Mouse (Mus musculus) limb, embryonic 11.5 days (tissue): Measurements from ENCODE around the gene Zmiz1. TPM values are rescaled to one million over a fixed set of nuclear protein-coding genes. Genes with fewer than 3 reads are reported as not detected.

Experiments used
- ATAC-seq: fragments of 200-750 bp; cut with Nextera tagmentation; 2 replicates; pipeline ENCODE4 v1.8.0; 2017; ENCODE audit warnings: low read depth; ENCODE audit not compliant: insufficient number of reproducible peaks, low FRiP score, low TSS enrichment
- DNase-seq: peaks from one replicate; pipeline ENCODE4 v3.0.0-alpha.2; 2015; ENCODE audit warnings: low spot score
- H3K27ac ChIP-seq: fragments of 300-500 bp; sonication (generic); replicated peaks from 2 replicates; pipeline ENCODE4 v1.5.1; 2014; ENCODE audit warnings: low read depth, mild to moderate bottlenecking, low read length
- H3K27me3 ChIP-seq: fragments of 300-500 bp; sonication (generic); 2 replicates; pipeline ENCODE4 v1.6.1; 2014; ENCODE audit warnings: mild to moderate bottlenecking, low read length, mixed read lengths; ENCODE audit not compliant: control insufficient read depth, insufficient read depth
- H3K36me3 ChIP-seq: fragments of 300-500 bp; sonication (generic); 2 replicates; pipeline ENCODE4 v1.6.1; 2014; ENCODE audit warnings: mild to moderate bottlenecking, low read length, moderate library complexity, mixed read lengths; ENCODE audit not compliant: control insufficient read depth, insufficient read depth
- H3K4me1 ChIP-seq: fragments of 300-500 bp; sonication (generic); 2 replicates; pipeline ENCODE4 v1.6.1; 2014; ENCODE audit warnings: low read length, mixed read lengths; ENCODE audit not compliant: control insufficient read depth, insufficient read depth
- H3K4me2 ChIP-seq: fragments of 300-500 bp; sonication (generic); 2 replicates; pipeline ENCODE4 v1.6.1; 2014; ENCODE audit warnings: low read depth, mild to moderate bottlenecking, moderate library complexity; ENCODE audit not compliant: severe bottlenecking
- H3K4me3 ChIP-seq: fragments of 300-500 bp; sonication (generic); 2 replicates; pipeline ENCODE4 v1.5.1; 2014; ENCODE audit warnings: low read depth, low read length
- H3K9ac ChIP-seq: fragments of 300-500 bp; sonication (generic); 2 replicates; pipeline ENCODE4 v1.6.1; 2014; ENCODE audit warnings: mild to moderate bottlenecking, low read length
- H3K9me3 ChIP-seq: fragments of 300-500 bp; sonication (generic); 2 replicates; pipeline ENCODE4 v1.6.1; 2016; ENCODE audit warnings: low read length; ENCODE audit not compliant: control insufficient read depth
- WGBS: fragments of 180-500 bp; shearing (Covaris S2); extraction: QIAGEN DNeasy Blood & Tissue Kit; methylation state at CpG from one replicate; pipeline ENCODE4 v1.1.7; 2014; 5-methylcytosine and 5-hydroxymethylcytosine counted together
- polyA plus RNA-seq: library from polyadenylated mRNA; unstranded; fragments of >200 nt; fragmentation: Nextera tagmentation; extraction: Ambion mirVana; gene quantifications from 2 replicates; pipeline ENCODE4 v1.2.1, GENCODE M21; 2014

Gene Zmiz1
- polyA plus RNA-seq, 1 experiment from 2014 or later = 59.0 TPM

- Histone ChIP-seq H3K27me3 (no peaks in the 10 kb centered on the region), H3K4me2 (no peak overlapping the region), H3K36me3 (no peaks in the 10 kb centered on the region), H3K27ac (no peak overlapping the region), H3K4me1 (peaks cover 39% of the 10 kb centered on the region), H3K4me3 (no peak overlapping the region), H3K9ac (no peak overlapping the region), H3K9me3 (no peaks in the 10 kb centered on the region)
- no peak for DNase-seq
- no peak for ATAC-seq
- 95% methylated on average over 1 of the region's 1 CpGs for WGBS
These were observed 132.4 kb downstream of the Zmiz1 start for GRCm38 (mm10) chr14:25591426-25591825.

- H3K9ac ChIP-seq = no peak overlapping the region
- no peak overlapping the region for H3K4me2 ChIP-seq
- H3K27ac ChIP-seq = no peak overlapping the region
- H3K27me3 ChIP-seq = no peaks in the 10 kb centered on the region
- no peaks in the 10 kb centered on the region for H3K9me3 ChIP-seq
- WGBS = 49% methylated on average over 6 of the region's 6 CpGs
- ATAC-seq = no peak
- DNase-seq = no peak
- H3K36me3 ChIP-seq = no peaks in the 10 kb centered on the region
- H3K4me1 ChIP-seq = peaks cover 28% of the 10 kb centered on the region
- H3K4me3 ChIP-seq = no peak overlapping the region
These were observed 133.5 kb downstream of the Zmiz1 start for GRCm38 (mm10) chr14:25592522-25592921.

- 64% methylated on average over 8 of the region's 8 CpGs for WGBS
- peak overlapping the region; percentile 17; the same call in 1 of the 2 replicates for H3K27ac ChIP-seq
- H3K4me1 ChIP-seq = peaks cover 15% of the 10 kb centered on the region
- 0 out of 2 replicates have a peak, but pooled peaks cover 5% of the 10 kb centered on the region for H3K36me3 ChIP-seq
- H3K27me3 ChIP-seq = no peaks in the 10 kb centered on the region
- no peak overlapping the region for H3K4me3 ChIP-seq
- no peaks in the 10 kb centered on the region for H3K9me3 ChIP-seq
- H3K4me2 ChIP-seq = no peak overlapping the region
- DNase-seq (no peak), ATAC-seq (no peak)
- H3K9ac ChIP-seq = no peak overlapping the region
These were observed 134.9 kb downstream of the Zmiz1 start for GRCm38 (mm10) chr14:25593876-25594275.

GRCm38 (mm10) chr14:25594611-25595010 is 135.6 kb downstream of the Zmiz1 start:
- Histone ChIP-seq H3K27me3 (no peaks in the 10 kb centered on the region), H3K9me3 (no peaks in the 10 kb centered on the region), H3K4me1 (peaks cover 10% of the 10 kb centered on the region), H3K27ac (no peak overlapping the region), H3K9ac (no peak overlapping the region), H3K4me3 (no peak overlapping the region), H3K4me2 (no peak overlapping the region), H3K36me3 (0 out of 2 replicates have a peak, but pooled peaks cover 5% of the 10 kb centered on the region)
- 52% methylated on average over 4 of the region's 4 CpGs for WGBS
- DNase-seq (no peak), ATAC-seq (no peak)

DNA sequence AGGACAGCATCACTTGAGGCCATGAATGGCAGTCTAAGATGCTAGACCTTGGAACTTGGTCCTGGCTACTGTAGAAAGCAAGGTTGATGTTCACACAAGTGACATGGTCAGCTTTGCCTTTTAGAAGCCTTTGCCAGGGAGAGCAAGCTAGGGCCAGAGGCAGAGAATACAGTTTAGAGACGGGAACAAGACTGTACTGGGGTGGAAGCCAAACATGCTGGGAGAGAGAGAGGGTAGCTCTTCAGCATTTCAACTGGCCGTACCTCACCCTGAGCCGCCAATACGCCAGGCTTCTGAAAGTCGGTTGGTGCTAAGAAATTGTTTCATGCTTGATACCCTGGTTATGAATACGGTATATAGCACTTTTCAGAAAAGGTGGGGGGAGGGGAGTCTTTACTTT is 140.0 kb downstream of the Zmiz1 start:
- ATAC-seq = no peak
- Histone ChIP-seq H3K4me2 (no peak overlapping the region), H3K9ac (no peak overlapping the region), H3K4me3 (no peak overlapping the region), H3K27ac (no peak overlapping the region), H3K9me3 (no peaks in the 10 kb centered on the region), H3K36me3 (0 out of 2 replicates have a peak, but pooled peaks cover 5% of the 10 kb centered on the region), H3K4me1 (peaks cover 23% of the 10 kb centered on the region), H3K27me3 (no peaks in the 10 kb centered on the region)
- 93% methylated on average over 6 of the region's 6 CpGs for WGBS
- DNase-seq = no peak

DNA sequence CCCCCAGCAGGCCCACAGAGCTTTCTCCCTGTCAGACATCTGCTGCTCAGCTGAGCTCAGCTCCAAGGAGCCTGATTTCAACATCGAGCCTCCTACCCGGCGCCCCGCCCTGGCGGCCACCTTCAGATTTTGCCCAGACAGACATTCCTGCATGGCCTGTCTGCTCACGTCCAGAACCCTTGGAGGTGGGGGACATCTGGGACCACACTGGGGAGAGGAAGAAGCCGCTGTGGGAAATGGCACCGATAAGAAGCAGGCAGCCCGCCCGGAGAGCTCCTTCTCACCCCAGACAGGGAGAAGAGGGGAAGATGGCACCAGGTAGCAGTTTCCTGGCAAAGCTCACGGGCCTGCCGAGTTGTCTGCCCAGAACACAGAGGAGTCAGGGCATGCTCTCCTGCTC is 140.9 kb downstream of the Zmiz1 start:
- 65% methylated on average over 12 of the region's 12 CpGs for WGBS
- Histone ChIP-seq H3K9me3 (no peaks in the 10 kb centered on the region), H3K9ac (no peak overlapping the region), H3K4me2 (no peak overlapping the region), H3K27ac (no peak overlapping the region; the same call in 1 of the 2 replicates), H3K36me3 (0 out of 2 replicates have a peak, but pooled peaks cover 5% of the 10 kb centered on the region), H3K27me3 (no peaks in the 10 kb centered on the region), H3K4me3 (no peak overlapping the region), H3K4me1 (peaks cover 26% of the 10 kb centered on the region)
- DNase-seq (no peak), ATAC-seq (no peak)

DNA sequence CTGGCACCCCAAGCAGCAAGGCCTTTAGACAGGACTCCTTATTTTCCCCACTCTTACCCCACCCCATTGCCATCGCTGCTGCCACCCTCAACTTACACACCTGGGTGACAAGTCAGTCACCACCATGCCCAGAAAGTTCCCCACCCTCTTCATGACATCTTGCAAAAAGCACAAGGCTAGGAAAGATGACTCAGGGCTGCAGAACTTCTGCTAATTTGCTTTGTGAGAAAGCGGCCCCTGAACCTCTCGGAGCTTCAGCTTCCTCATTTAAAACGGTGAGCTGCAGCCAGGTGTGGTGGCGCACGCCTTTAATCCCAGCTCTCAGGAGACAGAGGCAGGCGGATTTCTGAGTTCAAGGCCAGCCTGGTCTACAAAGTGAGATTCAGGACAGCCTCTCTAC is 141.4 kb downstream of the Zmiz1 start:
- Histone ChIP-seq H3K9me3 (no peaks in the 10 kb centered on the region), H3K27ac (peak overlapping the region; percentile 49), H3K9ac (no peak overlapping the region), H3K36me3 (0 out of 2 replicates have a peak, but pooled peaks cover 5% of the 10 kb centered on the region), H3K4me2 (no peak overlapping the region), H3K27me3 (no peaks in the 10 kb centered on the region), H3K4me3 (no peak overlapping the region), H3K4me1 (peaks cover 27% of the 10 kb centered on the region)
- WGBS = 81% methylated on average over 7 of the region's 7 CpGs
- DNase-seq = no peak
- no peak for ATAC-seq

- Histone ChIP-seq H3K4me3 (no peak overlapping the region), H3K27ac (peak overlapping the region; percentile 49; the same call in 1 of the 2 replicates), H3K36me3 (0 out of 2 replicates have a peak, but pooled peaks cover 5% of the 10 kb centered on the region), H3K9me3 (no peaks in the 10 kb centered on the region), H3K27me3 (no peaks in the 10 kb centered on the region), H3K4me1 (peaks cover 33% of the 10 kb centered on the region), H3K4me2 (no peak overlapping the region), H3K9ac (no peak overlapping the region)
- 41% methylated on average over 2 of the region's 2 CpGs for WGBS
- no peak for DNase-seq
- ATAC-seq = no peak
These were observed 142.0 kb downstream of the Zmiz1 start for GRCm38 (mm10) chr14:25600951-25601350.

- Histone ChIP-seq H3K4me2 (no peak overlapping the region), H3K4me1 (peaks cover 41% of the 10 kb centered on the region), H3K9ac (no peak overlapping the region), H3K27ac (no peak overlapping the region), H3K36me3 (0 out of 2 replicates have a peak, but pooled peaks cover 5% of the 10 kb centered on the region), H3K27me3 (no peaks in the 10 kb centered on the region), H3K4me3 (no peak overlapping the region), H3K9me3 (no peaks in the 10 kb centered on the region)
- 98% methylated on average over 2 of the region's 2 CpGs for WGBS
- ATAC-seq (no peak), DNase-seq (no peak)
These were observed 143.0 kb downstream of the Zmiz1 start for GRCm38 (mm10) chr14:25602018-25602417.
